Mouse (Mus musculus) liver, adult 2 months (tissue): Measurements from ENCODE around the gene Galnt18.

Experiments
- CTCF ChIP-seq: fragments of 200-500 bp; IDR thresholded peaks from 2 replicates; pipeline ENCODE4 v1.5.1; 2011; ENCODE audit warnings: low read depth, low read length, control low read depth
- POLR2A ChIP-seq: fragments of 200-500 bp; IDR thresholded peaks from 2 replicates; pipeline ENCODE4 v1.6.1; 2011; ENCODE audit warnings: low read length, control low read depth; ENCODE audit not compliant: insufficient read depth; ENCODE audit errors: extremely low read depth

- TF ChIP-seq POLR2A (no peak), CTCF (no peak)
Observed at GRCm38 (mm10) chr7:111492242-111492949, 287.4 kb downstream of the Galnt18 start.
